Mouse (Mus musculus) heart, embryonic 11.5 days (tissue): ENCODE results near the gene Gng10. TPM values are rescaled to one million over a fixed set of nuclear protein-coding genes. Genes with fewer than 3 reads are reported as not detected.

Experiments
- ATAC-seq: fragments of 200-750 bp; cut with Nextera tagmentation; replicated peaks from 2 replicates; pipeline ENCODE4 v1.8.0; 2017; ENCODE audit warnings: moderate library complexity; ENCODE audit not compliant: insufficient number of reproducible peaks, low FRiP score, low TSS enrichment
- H3K27ac ChIP-seq: fragments of 300-500 bp; sonication (generic); 2 replicates; pipeline ENCODE4 v1.5.1; 2014; ENCODE audit warnings: mild to moderate bottlenecking, low read depth, low read length
- H3K27me3 ChIP-seq: fragments of 300-500 bp; sonication (generic); 2 replicates; pipeline ENCODE4 v1.6.1; 2014; ENCODE audit warnings: mild to moderate bottlenecking, low read length, mixed read lengths; ENCODE audit not compliant: control insufficient read depth, insufficient read depth
- H3K36me3 ChIP-seq: fragments of 300-500 bp; sonication (generic); 2 replicates; pipeline ENCODE4 v1.6.1; 2014; ENCODE audit warnings: mild to moderate bottlenecking, low read length, moderate library complexity, mixed read lengths; ENCODE audit not compliant: control insufficient read depth, insufficient read depth
- H3K4me1 ChIP-seq: fragments of 300-500 bp; sonication (generic); 2 replicates; pipeline ENCODE4 v1.6.1; 2014; ENCODE audit warnings: low read length; ENCODE audit not compliant: control insufficient read depth, insufficient read depth
- H3K4me2 ChIP-seq: fragments of 300-500 bp; sonication (generic); 2 replicates; pipeline ENCODE4 v1.6.1; 2014; ENCODE audit warnings: mild to moderate bottlenecking, moderate library complexity
- H3K4me3 ChIP-seq: fragments of 300-500 bp; sonication (generic); 2 replicates; pipeline ENCODE4 v1.5.1; 2014; ENCODE audit warnings: low read depth, low read length
- H3K9ac ChIP-seq: fragments of 300-500 bp; sonication (generic); 2 replicates; pipeline ENCODE4 v1.6.1; 2014; ENCODE audit warnings: mild to moderate bottlenecking, low read depth, low read length, moderate library complexity
- H3K9me3 ChIP-seq: fragments of 300-500 bp; sonication (generic); replicated peaks from 2 replicates; pipeline ENCODE4 v1.6.1; 2016; ENCODE audit warnings: low read length; ENCODE audit not compliant: control insufficient read depth
- WGBS: fragments of 180-500 bp; shearing (Covaris S2); extraction: QIAGEN DNeasy Blood & Tissue Kit; methylation state at CpG from one replicate; pipeline ENCODE4 v1.1.7; 2014; ENCODE audit not compliant: insufficient replicate concordance; 5-methylcytosine and 5-hydroxymethylcytosine counted together
- polyA plus RNA-seq: library from polyadenylated mRNA; unstranded; fragments of >200 nt; fragmentation: Nextera tagmentation; extraction: Ambion mirVana; gene quantifications from 2 replicates; pipeline ENCODE4 v1.2.1, GENCODE M21; 2014

The Gng10 gene
- polyA plus RNA-seq, 1 experiment from 2014 or later: 59.8 TPM

DNA sequence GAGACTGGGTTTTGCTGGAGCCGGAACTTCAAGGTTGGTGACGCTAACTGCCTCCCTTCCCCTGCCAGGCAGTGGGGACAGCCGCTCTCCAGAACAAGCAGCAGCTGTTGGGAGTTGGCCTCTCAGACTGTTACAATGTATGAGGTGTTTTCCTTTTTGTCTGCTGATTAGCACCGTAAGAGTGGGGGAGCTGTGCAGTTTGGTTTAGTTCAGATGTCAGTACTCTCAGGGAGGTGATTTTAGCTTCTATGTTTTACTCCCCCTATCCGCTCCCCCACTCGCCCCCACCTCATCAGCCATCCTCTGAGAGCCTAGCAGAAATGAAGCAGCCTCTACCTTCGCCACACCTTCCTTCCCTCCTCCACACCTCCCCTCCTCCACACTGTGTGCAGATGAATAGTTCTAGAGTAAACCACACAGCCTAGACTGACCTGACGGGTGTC lies 39.6 kb upstream of the Gng10 start:
- H3K27ac ChIP-seq: no peak overlapping the region
- H3K9me3 ChIP-seq: no peaks in the 10 kb centered on the region
- 52% methylated on average over 8 of the region's 8 CpGs for WGBS
- H3K4me2 ChIP-seq: no peak overlapping the region
- no peaks in the 10 kb centered on the region for H3K27me3 ChIP-seq
- no peaks in the 10 kb centered on the region for H3K36me3 ChIP-seq
- no peak overlapping the region for H3K4me3 ChIP-seq
- no peak for ATAC-seq
- no peak overlapping the region for H3K9ac ChIP-seq
- H3K4me1 ChIP-seq: peaks cover 10% of the 10 kb centered on the region; the same call in 1 of the 2 replicates

DNA sequence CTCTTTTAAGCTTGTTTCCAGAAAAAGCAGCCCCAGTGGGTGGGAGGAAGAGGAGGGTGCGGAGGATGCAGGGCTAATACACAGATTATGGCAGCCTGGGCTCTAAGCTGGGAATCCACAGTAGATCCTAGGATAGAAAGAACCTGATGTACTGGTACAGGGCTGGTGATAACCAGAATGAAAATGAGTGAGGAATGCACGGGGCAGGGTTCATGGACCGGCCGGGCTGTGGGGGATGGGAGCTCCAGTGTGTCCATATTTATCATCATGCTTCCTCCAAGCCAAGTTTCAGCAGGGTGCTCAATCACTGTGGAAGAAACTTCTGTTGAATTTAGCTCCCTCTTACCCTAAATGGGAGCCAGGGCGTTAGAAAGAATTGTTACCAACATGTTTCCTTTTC lies 37.8 kb upstream of the Gng10 start:
- Histone ChIP-seq H3K9me3 (no peaks in the 10 kb centered on the region), H3K4me1 (peaks cover 10% of the 10 kb centered on the region; the same call in 1 of the 2 replicates), H3K27ac (no peak overlapping the region), H3K4me2 (no peak overlapping the region), H3K36me3 (no peaks in the 10 kb centered on the region), H3K9ac (no peak overlapping the region), H3K27me3 (no peaks in the 10 kb centered on the region), H3K4me3 (no peak overlapping the region)
- ATAC-seq: no peak
- WGBS: 48% methylated on average over 5 of the region's 5 CpGs

DNA sequence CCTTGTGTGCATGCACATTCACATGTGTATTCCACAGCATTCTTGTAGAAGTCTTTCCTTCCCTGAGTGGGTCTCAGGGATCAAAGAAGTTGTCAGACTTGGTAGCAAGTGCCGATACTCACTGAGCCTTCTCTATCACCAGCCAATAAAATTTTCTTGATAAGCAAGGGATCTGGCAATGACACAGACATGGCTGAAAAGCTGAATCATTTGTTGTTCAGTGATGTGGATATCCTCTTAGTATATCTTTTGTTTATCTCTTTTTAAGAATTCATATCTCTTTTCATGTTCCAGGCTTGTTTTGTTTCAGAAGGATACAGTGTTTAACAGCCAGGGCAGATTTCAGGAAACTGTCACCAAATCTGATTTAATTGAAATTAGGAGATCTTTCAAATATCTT lies 36.2 kb upstream of the Gng10 start:
- 73% methylated on average over 1 of the region's 1 CpGs for WGBS
- ATAC-seq: no peak
- no peak overlapping the region for H3K4me2 ChIP-seq

DNA sequence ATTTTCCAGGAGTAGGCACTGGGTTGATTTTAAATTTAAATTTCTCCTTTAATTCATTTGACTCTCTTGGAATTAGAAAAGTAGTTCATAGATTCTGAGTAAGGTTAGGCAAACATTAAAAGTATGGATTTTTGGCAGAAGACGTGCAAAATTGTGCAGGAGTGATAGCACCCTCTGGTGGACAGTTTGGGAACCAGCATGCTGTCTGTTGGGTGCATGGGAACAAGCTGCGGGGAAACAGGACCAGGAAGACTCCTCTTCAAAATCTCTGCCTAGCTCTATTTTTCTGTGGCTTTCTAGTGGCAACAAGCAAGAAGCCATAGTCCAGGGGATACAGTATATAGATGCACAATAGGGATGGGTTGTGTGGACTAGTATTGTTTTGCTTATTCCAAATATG lies 35.2 kb upstream of the Gng10 start:
- H3K9ac ChIP-seq: no peak overlapping the region
- H3K27me3 ChIP-seq: no peaks in the 10 kb centered on the region
- H3K36me3 ChIP-seq: no peaks in the 10 kb centered on the region
- H3K27ac ChIP-seq: no peak overlapping the region
- H3K4me2 ChIP-seq: no peak overlapping the region
- H3K9me3 ChIP-seq: no peaks in the 10 kb centered on the region
- 23% methylated on average over 2 of the region's 2 CpGs for WGBS
- ATAC-seq: no peak
- no peak overlapping the region for H3K4me3 ChIP-seq
- H3K4me1 ChIP-seq: peaks cover 16% of the 10 kb centered on the region

More for the DNA sequence above, 36.2 kb upstream of the Gng10 start:
- H3K27me3 ChIP-seq: no peaks in the 10 kb centered on the region
- no peak overlapping the region for H3K4me3 ChIP-seq
- H3K9ac ChIP-seq: no peak overlapping the region
- no peak overlapping the region for H3K27ac ChIP-seq
- H3K36me3 ChIP-seq: no peaks in the 10 kb centered on the region
- no peaks in the 10 kb centered on the region for H3K9me3 ChIP-seq
- peaks cover 9% of the 10 kb centered on the region; the same call in 1 of the 2 replicates for H3K4me1 ChIP-seq

DNA sequence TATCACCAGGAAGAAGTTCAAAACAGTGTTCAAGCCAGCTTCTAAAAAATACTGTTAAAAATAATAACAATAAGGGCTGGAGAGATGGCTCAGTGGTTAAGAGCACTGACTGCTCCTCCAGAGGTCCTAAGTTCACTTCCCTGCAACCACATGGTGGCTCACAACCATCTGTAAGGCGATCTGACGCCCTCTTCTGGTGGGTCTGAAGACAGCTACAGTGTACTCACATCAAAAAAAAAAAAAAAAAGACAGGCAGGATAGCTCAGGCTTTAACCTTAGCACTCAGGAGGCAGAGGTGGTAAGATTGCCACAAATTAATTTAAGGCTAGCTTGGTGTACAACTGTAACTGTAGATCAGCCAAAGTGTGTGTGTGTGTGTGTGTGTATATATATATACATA lies 34.3 kb upstream of the Gng10 start:
- no peak for ATAC-seq
- Histone ChIP-seq H3K9ac (no peak overlapping the region), H3K4me1 (peaks cover 20% of the 10 kb centered on the region), H3K27me3 (no peaks in the 10 kb centered on the region), H3K9me3 (no peaks in the 10 kb centered on the region), H3K27ac (no peak overlapping the region), H3K4me3 (no peak overlapping the region), H3K36me3 (no peaks in the 10 kb centered on the region), H3K4me2 (no peak overlapping the region)
- 2% methylated on average over 2 of the region's 2 CpGs for WGBS

DNA sequence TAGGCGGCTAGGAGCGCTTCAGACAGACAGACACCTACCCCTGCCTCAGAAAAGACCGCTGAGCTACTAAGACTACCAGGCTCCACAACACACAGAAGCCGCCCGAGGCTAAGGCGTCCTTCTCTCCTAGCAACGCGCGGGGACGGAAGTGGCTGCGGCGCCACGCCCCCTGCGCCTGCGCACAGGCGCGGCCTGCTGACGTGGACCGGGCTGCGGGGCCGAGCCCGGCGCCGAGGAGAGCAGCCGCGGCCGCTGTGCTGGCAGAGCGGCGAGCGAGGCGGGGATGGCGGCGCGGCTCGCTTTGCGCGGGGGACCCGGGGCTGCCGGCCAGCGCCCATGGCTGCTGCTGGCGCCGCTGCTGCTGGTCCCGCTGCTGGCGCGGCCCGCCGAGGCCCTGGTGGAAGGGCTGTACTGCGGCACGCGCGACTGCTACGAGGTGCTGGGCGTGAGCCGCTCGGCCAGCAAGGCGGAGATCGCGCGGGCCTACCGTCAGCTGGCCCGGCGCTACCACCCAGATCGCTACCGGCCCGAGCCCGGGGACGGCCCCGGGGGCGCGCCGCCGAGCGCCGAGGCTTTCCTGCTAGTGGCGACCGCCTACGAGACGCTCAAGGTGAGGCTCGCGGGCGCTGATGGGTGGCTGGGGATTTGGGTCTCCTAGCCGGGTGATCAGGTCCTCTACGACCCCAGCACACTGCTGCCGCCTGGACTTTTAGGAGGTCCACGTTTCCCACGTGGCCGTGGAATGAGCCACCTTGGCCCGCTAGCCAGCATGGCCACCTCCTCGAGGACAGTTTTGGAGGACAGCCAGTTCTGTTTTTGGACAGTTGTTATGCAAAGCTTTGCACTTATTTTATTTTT lies 31.7 kb upstream of the Gng10 start, which contains the start of gene Gm20503:
Gene Gm20503 (plus strand): TSS at position 263 of the 858 bp plus-strand sequence.
- Histone ChIP-seq H3K36me3 (no peaks in the 10 kb centered on the region), H3K4me2 (peak within 1 kb of the TSS; percentile 83), H3K9me3 (no peaks in the 10 kb centered on the region), H3K4me1 (peaks cover 20% of the 10 kb centered on the region), H3K9ac (peak within 1 kb of the TSS; percentile 96), H3K27me3 (no peaks in the 10 kb centered on the region), H3K27ac (peak within 1 kb of the TSS; percentile 86), H3K4me3 (peak within 1 kb of the TSS; percentile 95)
- peak; percentile 98 for ATAC-seq
- under 1% methylated on average over 84 of the region's 89 CpGs for WGBS

DNA sequence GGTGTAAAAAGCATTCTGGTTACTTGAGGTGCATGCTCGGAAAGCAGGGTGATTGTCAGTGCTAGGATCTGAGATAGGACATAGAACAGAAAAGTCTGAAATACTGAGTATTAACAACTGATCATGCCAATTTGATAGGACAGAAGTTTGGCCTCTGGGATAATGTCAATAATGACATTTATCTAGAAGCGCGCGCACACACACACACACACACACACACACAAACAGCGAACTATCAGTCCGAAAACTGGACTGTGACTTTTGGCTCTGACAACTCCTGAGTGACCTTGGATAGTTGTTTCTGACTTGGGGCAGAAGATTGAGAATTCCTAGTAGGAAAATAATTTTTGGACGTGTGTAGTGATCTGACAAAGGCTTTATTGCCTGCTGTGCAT lies 31.1 kb upstream of the Gng10 start:
- no peaks in the 10 kb centered on the region for H3K9me3 ChIP-seq
- no peaks in the 10 kb centered on the region for H3K27me3 ChIP-seq
- H3K4me1 ChIP-seq: peaks cover 18% of the 10 kb centered on the region
- no peak for ATAC-seq
- peak overlapping the region; percentile 83 for H3K4me2 ChIP-seq
- H3K27ac ChIP-seq: no peak overlapping the region
- peak overlapping the region; percentile 95 for H3K4me3 ChIP-seq
- WGBS: 24% methylated on average over 7 of the region's 7 CpGs
- no peaks in the 10 kb centered on the region for H3K36me3 ChIP-seq
- H3K9ac ChIP-seq: peak overlapping the region; percentile 96

DNA sequence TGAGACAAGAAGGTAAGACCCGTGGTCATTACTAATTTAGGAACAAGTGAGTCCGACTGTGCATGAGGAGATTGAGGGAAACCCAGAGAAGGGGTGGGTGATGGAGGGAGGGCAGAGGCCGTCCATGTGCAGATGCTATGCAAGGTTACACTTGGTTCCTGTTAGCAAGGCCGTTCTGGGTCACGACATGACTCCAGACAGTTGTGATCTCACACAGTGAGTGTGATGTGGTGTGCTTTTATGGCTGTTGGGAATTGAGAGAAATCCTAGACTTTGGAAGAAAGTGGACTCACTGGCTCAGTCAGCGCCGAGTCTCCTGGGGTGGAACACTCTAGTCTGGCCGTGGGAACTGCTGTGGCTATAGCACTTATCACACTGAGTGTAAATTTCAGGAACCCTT lies 28.7 kb upstream of the Gng10 start:
- Histone ChIP-seq H3K9me3 (no peaks in the 10 kb centered on the region), H3K27ac (no peak overlapping the region), H3K27me3 (no peaks in the 10 kb centered on the region), H3K36me3 (no peaks in the 10 kb centered on the region), H3K9ac (no peak overlapping the region), H3K4me2 (no peak overlapping the region), H3K4me1 (peaks cover 20% of the 10 kb centered on the region), H3K4me3 (no peak overlapping the region)
- ATAC-seq: no peak
- WGBS: 53% methylated on average over 8 of the region's 8 CpGs

DNA sequence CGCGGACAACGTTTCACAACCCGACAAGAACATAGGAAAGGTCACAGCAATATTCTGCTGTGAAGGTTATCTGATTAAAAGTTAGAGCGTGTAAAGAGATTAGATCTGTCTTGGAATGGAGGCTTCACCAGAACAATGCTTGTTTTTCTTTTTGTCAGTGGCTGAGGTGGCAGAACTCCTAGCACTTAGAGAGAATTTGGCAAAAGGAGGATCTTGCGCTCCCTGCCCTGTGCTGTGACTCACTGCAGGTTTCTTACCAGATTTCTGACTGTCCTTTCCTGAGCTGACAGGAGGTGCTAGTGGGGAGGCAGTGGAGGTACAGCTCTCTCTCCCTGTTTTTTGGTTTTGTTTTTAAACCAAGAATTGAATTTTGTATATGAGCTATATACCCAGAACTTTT lies 27.9 kb upstream of the Gng10 start:
- no peaks in the 10 kb centered on the region for H3K27me3 ChIP-seq
- 65% methylated on average over 6 of the region's 6 CpGs for WGBS
- H3K27ac ChIP-seq: no peak overlapping the region
- H3K9me3 ChIP-seq: no peaks in the 10 kb centered on the region
- ATAC-seq: no peak
- no peaks in the 10 kb centered on the region for H3K36me3 ChIP-seq
- no peak overlapping the region for H3K9ac ChIP-seq
- H3K4me2 ChIP-seq: no peak overlapping the region
- H3K4me1 ChIP-seq: peaks cover 22% of the 10 kb centered on the region
- no peak overlapping the region for H3K4me3 ChIP-seq
